Comparison of ENCODE assay signal across 15 mouse cellular contexts in genomic region chr7:84722804-84723459, GRCm38 (mm10). TPM values are rescaled to one million over a fixed set of nuclear protein-coding genes. Genes with fewer than 3 reads are reported as not detected.
DNase-seq lines count a peak whose midpoint lies in the region; ATAC-seq and TF ChIP-seq lines count a peak whose summit lies in the region.
"Had no signal": no experiment of that assay in that cellular context is flagged by ENCODE, and none has a peak within 500 bp of the region (broad histone marks: within the 10 kb centered on the region; RNA-seq: fewer than 3 reads in every experiment).

No protein-coding gene starts in this region.

- peak; percentile 37; the same call in 1 of the 2 replicates for ATAC-seq in lung, postnatal 0 days
- no peak for ATAC-seq in cerebellum, adult (ENCODE audit: insufficient number of reproducible peaks, low FRiP score, low TSS enrichment)

- H3K4me2 ChIP-seq in lung, postnatal 0 days (replicated peaks; ENCODE audit: low read depth, low read length): no peak overlapping the region

- no peaks in the 10 kb centered on the region for H3K4me1 ChIP-seq in lung, postnatal 0 days (ENCODE audit: insufficient read depth, low read depth, low read length)
- H3K4me1 ChIP-seq in erythroblast, embryonic 14.5 days (ENCODE audit: control insufficient read depth): peaks cover 48% of the 10 kb centered on the region
- peaks cover 14% of the 10 kb centered on the region for H3K4me1 ChIP-seq in megakaryocyte, embryonic 14.5 days
- H3K4me1 ChIP-seq: forebrain, embryonic 10.5 days had no signal

- no peak overlapping the region for H3K4me3 ChIP-seq in lung, postnatal 0 days (ENCODE audit: low read depth, low read length)
- peak overlapping the region; percentile 47 for H3K4me3 ChIP-seq in erythroblast, embryonic 14.5 days (replicated peaks)
- peak overlapping the region; percentile 68 for H3K4me3 ChIP-seq in megakaryocyte, embryonic 14.5 days (replicated peaks)
- H3K4me3 ChIP-seq: forebrain, embryonic 10.5 days; myocyte had no signal

- TF ChIP-seq EP300 in lung, postnatal 0 days (IDR thresholded peaks at IDR 0.05): no peak

- no peaks in the 10 kb centered on the region for H3K9me3 ChIP-seq in lung, postnatal 0 days (ENCODE audit: low read length)
- no peaks in the 10 kb centered on the region for H3K9me3 ChIP-seq in erythroblast, embryonic 14.5 days (ENCODE audit: control insufficient read depth, low read length)
- H3K9me3 ChIP-seq in megakaryocyte, embryonic 14.5 days: no peaks in the 10 kb centered on the region
- H3K9me3 ChIP-seq: forebrain, embryonic 10.5 days had no signal

- no peak for DNase-seq in lung, postnatal 0 days (ENCODE audit: low spot score)
- DNase-seq in lung, postnatal 10 days: no peak
- DNase-seq in right cerebral cortex, postnatal 14 days: no peak
- DNase-seq in layer of hippocampus, adult 18-20 months (ENCODE audit: low spot score in 2 of 2): no peak
- DNase-seq: adrenal gland, postnatal 36 days; cerebellum, postnatal 10 days; gastrocnemius, postnatal 10 days; heart, postnatal 14 days; lung, postnatal 4 days; thymus, adult 18-20 months had no signal

- no peak for TF ChIP-seq CTCF in lung, postnatal 0 days (IDR thresholded peaks at IDR 0.05)

- H3K27me3 ChIP-seq in lung, postnatal 0 days (replicated peaks; ENCODE audit: insufficient read depth, low read length): no peaks in the 10 kb centered on the region
- no peaks in the 10 kb centered on the region; the same call in 1 of the 2 replicates for H3K27me3 ChIP-seq in erythroblast, embryonic 14.5 days (ENCODE audit: control insufficient read depth)
- H3K27me3 ChIP-seq in megakaryocyte, embryonic 14.5 days (replicated peaks): no peaks in the 10 kb centered on the region

- no peak overlapping the region for H3K9ac ChIP-seq in lung, postnatal 0 days (replicated peaks; ENCODE audit: low read depth)

- no peaks in the 10 kb centered on the region for H3K36me3 ChIP-seq in lung, postnatal 0 days (ENCODE audit: insufficient read depth, low read length)
- H3K36me3 ChIP-seq in erythroblast, embryonic 14.5 days (ENCODE audit: control insufficient read depth): no peaks in the 10 kb centered on the region; the same call in 1 of the 2 replicates
- H3K36me3 ChIP-seq in megakaryocyte, embryonic 14.5 days (replicated peaks; ENCODE audit: low read length): no peaks in the 10 kb centered on the region
- H3K36me3 ChIP-seq: forebrain, embryonic 10.5 days had no signal

- no peak overlapping the region for H3K27ac ChIP-seq in lung, postnatal 0 days (ENCODE audit: low read length)
- H3K27ac ChIP-seq: forebrain, embryonic 10.5 days had no signal

- 41% methylated on average over 7 of the region's 7 CpGs for WGBS in lung, postnatal 0 days

RNA-seq across cellular contexts. Expression of gene Zfand6, which starts 33.2 kb away (rescaled TPM):
- 133 and 156 TPM in 2 replicates for polyA plus RNA-seq in lung, postnatal 0 days (2015; fragmentation: Nextera tagmentation; extraction: Ambion mirVana)
- polyA plus RNA-seq in erythroblast, embryonic 14.5 days (2012): 8.4 and 10.1 TPM in 2 replicates
- polyA plus RNA-seq in megakaryocyte, embryonic 14.5 days (2012; ENCODE audit: insufficient read depth, low replicate concordance): 0.75 and 9.0 TPM in 2 replicates
- 10 to 100 TPM; 67.9 to 77.0 TPM for total RNA-seq in layer of hippocampus, adult 18-20 months (2021)

Comparison
In these comparisons a context has a peak if more than half of its experiments do, and no peak if none do; other contexts are left out.
1. RNA of gene Zfand6, which starts 33.2 kb away (polyA plus RNA-seq): 133 to 156 TPM in lung, postnatal 0 days; 8.4 to 10.1 TPM in erythroblast, embryonic 14.5 days and 0.75 to 9.0 TPM in megakaryocyte, embryonic 14.5 days; every median in the first group is over 10 times any median in the second.